Mouse (Mus musculus) layer of hippocampus, adult 18-20 months (tissue): ENCODE measurements around the gene Olfr855. TPM values are rescaled to one million over a fixed set of nuclear protein-coding genes. Genes with fewer than 3 reads are reported as not detected.

Experiments used
- DNase-seq, 2 experiments: peaks; one replicate each; pipeline ENCODE4 v3.0.0; 2022; ENCODE audit warnings: low spot score in 2 of 2
- long read RNA-seq: library from polyadenylated mRNA; stranded (forward); transcript quantifications from one replicate; pipeline ENCODE4 v2.0.0, GENCODE M21; 2021
- total RNA-seq, 2 experiments: library from RNA; stranded (reverse); gene quantifications; 2 replicates each; pipeline ENCODE4 v1.2.3; 2021

The Olfr855 gene
- total RNA-seq, result not detected
- long read RNA-seq, result 0 reads

- DNase-seq, result no peak
Observed at GRCm38 (mm10) chr9:19582317-19582716, at the start of gene Olfr855. Gene Olfr855, plus strand, starts transcription at chr9:19582617.

DNA sequence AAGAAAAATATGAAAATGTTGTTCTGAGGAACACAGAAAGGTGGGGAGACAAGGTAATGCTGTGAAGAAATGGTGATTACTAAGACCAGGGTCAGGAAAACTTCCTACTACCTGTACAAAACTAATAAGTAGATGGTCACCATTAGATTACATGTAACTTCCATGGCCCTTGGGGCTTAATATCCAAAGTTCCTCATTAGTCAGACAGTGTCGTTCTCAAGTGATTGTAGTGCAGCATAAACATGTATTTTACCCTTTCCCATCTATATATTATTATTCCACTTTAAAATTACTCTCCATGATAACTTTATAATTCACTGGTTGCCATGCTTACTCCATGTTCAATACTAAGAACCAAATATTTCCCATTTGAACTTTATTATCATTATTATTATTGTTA lies 41.4 kb upstream of the Olfr855 start, which contains the start of gene Olfr853:
TSS of gene Olfr853 (minus strand) at position 101 of the 400 bp plus-strand sequence.
- DNase-seq, result no peak

DNA sequence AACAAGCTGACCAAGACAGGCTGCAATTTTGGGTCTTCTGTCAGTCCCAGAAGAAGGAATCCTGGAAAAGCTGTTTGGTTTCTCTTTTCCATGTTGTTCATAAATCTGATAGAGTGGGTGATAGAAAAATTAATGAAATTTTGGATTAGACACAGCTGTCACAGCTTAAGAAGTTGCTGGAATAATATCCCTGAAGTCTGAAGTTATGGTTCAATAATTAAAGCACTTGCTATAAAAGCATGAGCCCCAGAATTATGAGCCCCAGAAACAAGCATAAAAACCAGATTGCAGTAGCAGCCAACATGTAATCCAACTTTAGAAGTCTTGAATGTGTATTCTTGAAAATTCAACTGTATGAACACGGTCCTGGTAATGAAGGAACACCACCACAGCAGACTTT lies 15.1 kb upstream of the Olfr855 start, which contains the start of gene Olfr854:
TSS of gene Olfr854 (minus strand) at position 101 of the 400 bp plus-strand sequence.
- no peak for DNase-seq

DNA sequence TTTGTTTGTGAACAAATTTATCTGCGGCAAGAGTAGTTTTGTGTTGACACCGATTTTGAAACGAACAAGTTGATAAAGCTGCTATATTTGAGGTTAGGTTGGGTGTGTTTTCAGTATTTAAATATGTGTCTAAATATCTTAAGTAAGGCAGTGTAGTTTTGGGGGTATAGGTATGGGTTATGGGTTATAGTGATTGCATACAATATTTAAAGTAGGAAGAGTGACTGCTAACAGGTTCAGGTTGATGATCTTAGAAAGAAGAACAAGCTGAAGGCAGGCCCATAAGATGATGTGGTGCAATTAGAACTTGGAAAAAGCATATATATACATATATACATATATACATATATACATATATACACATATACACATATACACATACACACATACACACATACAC lies 38.9 kb downstream of the Olfr855 start:
- no peak for DNase-seq

DNA sequence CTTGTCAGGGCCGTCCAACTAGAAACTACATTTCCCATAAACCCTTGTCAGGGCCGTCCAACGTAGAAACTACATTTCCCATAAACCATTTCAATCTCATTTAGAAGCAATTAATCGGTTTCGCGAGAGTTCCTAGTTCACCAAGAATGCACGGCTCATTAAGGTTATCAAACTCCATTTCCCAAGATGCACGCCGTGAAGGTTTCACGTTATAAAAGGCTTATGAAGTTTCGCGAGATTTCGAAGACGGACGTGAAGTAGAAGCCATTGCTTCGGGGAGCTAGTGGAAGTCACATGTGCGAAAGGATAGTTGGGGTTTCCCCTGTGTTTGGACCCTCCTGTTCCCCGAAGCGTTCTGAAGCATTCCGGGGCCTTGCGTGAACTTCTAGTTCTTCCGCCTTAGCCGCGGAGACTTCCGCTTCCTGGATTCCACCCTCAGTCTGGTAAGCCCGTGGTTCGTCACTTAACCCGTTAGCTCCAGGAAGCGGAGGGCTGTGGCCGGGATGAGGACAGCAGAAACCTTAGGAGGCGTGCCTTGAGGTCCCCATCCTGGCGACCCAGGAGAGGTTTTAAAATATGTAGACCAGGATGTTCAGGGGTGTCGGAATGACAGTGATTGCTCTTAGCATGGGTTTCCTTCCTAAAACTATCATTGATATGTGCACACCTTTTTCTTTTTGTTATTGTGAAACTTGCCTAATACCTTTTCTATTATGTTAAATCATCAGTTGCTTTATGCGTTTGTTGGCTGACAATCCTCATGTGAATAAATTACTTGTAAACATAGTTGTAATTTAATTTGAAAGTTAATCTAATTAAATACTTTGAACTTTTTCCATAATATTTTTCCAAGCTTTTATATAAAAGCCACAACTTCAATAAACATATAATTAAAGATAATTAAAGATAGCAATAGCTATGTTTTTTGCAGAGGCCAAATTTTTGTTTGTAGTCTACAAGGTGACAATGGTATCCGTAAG lies 39.7 kb downstream of the Olfr855 start, which contains the start of gene Zfp317:
TSS of gene Zfp317 (plus strand) at position 260 of the 980 bp plus-strand sequence.
- DNase-seq, result peak; percentile 93 to 98

DNA sequence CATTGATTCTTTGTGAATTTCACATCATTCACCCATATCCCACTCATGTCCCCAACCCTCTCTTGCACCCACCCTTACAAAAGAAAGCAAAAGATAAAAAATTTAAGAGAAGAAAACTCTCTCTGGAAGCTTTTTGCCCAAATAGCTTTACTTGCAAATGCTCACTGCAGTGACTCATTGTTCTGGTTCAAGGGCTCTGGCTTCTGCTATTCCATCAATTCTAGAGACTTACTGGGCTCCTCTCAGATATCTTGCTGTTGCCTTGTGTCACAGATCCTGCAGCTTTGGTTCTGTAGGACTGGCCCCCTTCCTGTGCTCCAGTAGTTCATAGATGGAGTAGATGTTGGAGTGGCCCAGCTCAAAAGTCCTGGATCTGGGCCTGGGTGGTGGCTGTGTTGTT lies 47.2 kb downstream of the Olfr855 start:
- DNase-seq, result no peak

Other genes with a start within 250 kb of the Olfr855 start
- not detected for gene Olfr845, start 246.2 kb upstream of the Olfr855 start, total RNA-seq
- gene Olfr846, start 218.6 kb upstream of the Olfr855 start, total RNA-seq, result not detected
- not detected for gene Olfr847, start 203.9 kb upstream of the Olfr855 start, total RNA-seq
- gene Olfr849, start 142.4 kb upstream of the Olfr855 start, total RNA-seq, result not detected
- not detected for gene Olfr850, start 104.4 kb upstream of the Olfr855 start, total RNA-seq
- gene Olfr851, start 89.3 kb upstream of the Olfr855 start, total RNA-seq, result not detected
- gene Olfr853, start 41.5 kb upstream of the Olfr855 start, total RNA-seq, result not detected
- gene Olfr854, start 15.2 kb upstream of the Olfr855 start, total RNA-seq, result not detected
- 10 to 100 TPM; 19.5 to 21.9 TPM for gene Zfp317, start 39.5 kb downstream of the Olfr855 start, total RNA-seq
- gene Olfr857, start 126.8 kb downstream of the Olfr855 start, total RNA-seq, result not detected
- not detected for gene Olfr58, start 197.7 kb downstream of the Olfr855 start, total RNA-seq
- not detected for gene Olfr859, start 222.3 kb downstream of the Olfr855 start, total RNA-seq